Mouse (Mus musculus): ENCODE data around the gene Pxdn. TPM values are rescaled to one million over a fixed set of nuclear protein-coding genes. Genes with fewer than 3 reads are reported as not detected.
A peak's percentile ranks its signal among the peaks of the same experiment; 100 is the strongest.

The Pxdn gene
- polyA plus RNA-seq, 1 experiment from 2014 or later = 105 TPM

DNA sequence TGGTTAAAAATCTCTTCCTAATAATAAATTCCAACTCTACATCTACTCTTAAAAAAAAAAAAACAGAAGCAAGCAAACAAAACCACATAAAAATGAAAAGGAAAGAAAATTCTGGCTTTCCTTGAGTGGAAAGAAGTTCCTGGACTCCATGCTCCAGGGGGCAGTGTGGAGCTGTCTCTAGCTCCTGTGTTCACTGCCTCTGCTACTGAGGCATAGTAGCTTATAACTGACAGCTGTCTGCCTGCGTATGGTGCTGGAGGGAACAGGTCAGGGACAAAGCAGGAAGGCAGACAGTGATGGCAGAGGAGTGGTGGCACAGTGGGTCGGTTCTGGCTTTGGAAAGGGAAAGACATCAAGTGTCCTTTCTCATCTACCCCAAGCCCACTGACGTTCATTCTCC lies 10.5 kb upstream of the Pxdn start:
- Histone ChIP-seq H3K27ac (ENCODE audit: low read length) (no peak overlapping the region), H3K36me3 (ENCODE audit: control insufficient read depth, insufficient read depth, low read length) (no peaks in the 10 kb centered on the region), H3K4me3 (ENCODE audit: low read length) (no peak overlapping the region), H3K9ac (ENCODE audit: low read length) (no peak overlapping the region), H3K27me3 (ENCODE audit: control insufficient read depth, insufficient read depth, low read depth, low read length) (no peaks in the 10 kb centered on the region), H3K4me2 (ENCODE audit: low read depth, low read length) (no peak overlapping the region), H3K4me1 (replicated peaks; ENCODE audit: control insufficient read depth, insufficient read depth, low read length) (no peaks in the 10 kb centered on the region), H3K9me3 (ENCODE audit: control insufficient read depth, low read length) (no peaks in the 10 kb centered on the region)
- WGBS = 36% methylated on average over 3 of the region's 3 CpGs
- no peak for ATAC-seq (ENCODE audit: low read depth)

DNA sequence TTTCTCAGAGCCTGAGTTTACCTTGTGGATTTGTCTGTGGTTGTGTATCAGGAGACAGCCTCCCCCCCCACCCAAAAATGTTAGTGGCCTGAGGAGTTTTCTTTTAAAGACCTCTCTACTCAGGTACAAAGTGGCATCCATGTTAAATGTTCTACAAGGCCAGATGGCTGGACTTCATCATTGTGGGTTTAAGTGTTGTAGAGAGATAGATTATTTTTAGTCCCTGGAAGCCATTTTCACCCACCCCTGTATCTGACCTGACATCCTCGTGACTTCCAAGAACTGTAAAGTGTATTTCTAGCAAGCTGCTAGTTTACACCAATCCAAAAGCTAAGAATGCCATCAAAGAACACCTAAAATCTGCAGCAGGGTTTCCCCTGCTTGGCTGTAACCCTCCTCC lies 6.8 kb upstream of the Pxdn start:
- H3K9me3 ChIP-seq (ENCODE audit: control insufficient read depth, low read length) = no peaks in the 10 kb centered on the region
- no peaks in the 10 kb centered on the region for H3K27me3 ChIP-seq (ENCODE audit: control insufficient read depth, insufficient read depth, low read depth, low read length)
- H3K4me2 ChIP-seq (ENCODE audit: low read depth, low read length) = no peak overlapping the region
- ATAC-seq (ENCODE audit: low read depth) = no peak
- no peak overlapping the region for H3K27ac ChIP-seq (ENCODE audit: low read length)
- H3K9ac ChIP-seq (ENCODE audit: low read length) = no peak overlapping the region
- 55% methylated on average over 1 of the region's 1 CpGs for WGBS
- no peaks in the 10 kb centered on the region for H3K36me3 ChIP-seq (ENCODE audit: control insufficient read depth, insufficient read depth, low read length)
- H3K4me1 ChIP-seq (replicated peaks; ENCODE audit: control insufficient read depth, insufficient read depth, low read length) = no peaks in the 10 kb centered on the region
- H3K4me3 ChIP-seq (ENCODE audit: low read length) = no peak overlapping the region

GRCm38 (mm10) chr12:29932951-29933350 lies 4.5 kb upstream of the Pxdn start:
- no peak overlapping the region for H3K4me3 ChIP-seq (ENCODE audit: low read length)
- no peak overlapping the region for H3K27ac ChIP-seq (ENCODE audit: low read length)
- H3K9ac ChIP-seq (ENCODE audit: low read length) = no peak overlapping the region
- WGBS = 90% methylated on average over 1 of the region's 1 CpGs
- H3K4me1 ChIP-seq (replicated peaks; ENCODE audit: control insufficient read depth, insufficient read depth, low read length) = 0 out of 2 replicates have a peak, but pooled peaks cover 2% of the 10 kb centered on the region
- H3K36me3 ChIP-seq (ENCODE audit: control insufficient read depth, insufficient read depth, low read length) = no peaks in the 10 kb centered on the region
- no peak overlapping the region for H3K4me2 ChIP-seq (ENCODE audit: low read depth, low read length)
- no peaks in the 10 kb centered on the region for H3K9me3 ChIP-seq (ENCODE audit: control insufficient read depth, low read length)
- ATAC-seq (ENCODE audit: low read depth) = no peak
- H3K27me3 ChIP-seq (ENCODE audit: control insufficient read depth, insufficient read depth, low read depth, low read length) = no peaks in the 10 kb centered on the region

DNA sequence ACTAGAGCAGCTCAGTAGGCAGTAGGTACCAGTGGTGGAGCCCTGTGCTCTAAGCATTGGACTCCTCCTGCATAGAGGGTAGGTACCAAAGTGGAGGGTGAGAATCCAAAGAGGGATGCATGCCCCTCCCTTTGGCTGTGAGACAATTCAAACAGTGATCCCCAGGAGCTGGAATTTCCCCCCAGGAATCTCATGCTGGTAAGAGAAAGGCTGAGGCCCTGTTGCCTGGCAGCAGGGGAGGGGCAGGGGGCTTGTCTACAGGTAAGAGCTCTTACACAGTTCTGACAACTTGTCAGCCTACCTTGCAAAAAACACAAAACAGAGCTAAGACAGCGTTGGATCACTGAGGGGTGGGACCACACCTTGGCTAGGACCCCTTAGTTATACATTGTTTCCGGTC lies 3.9 kb upstream of the Pxdn start:
- Histone ChIP-seq H3K27me3 (ENCODE audit: control insufficient read depth, insufficient read depth, low read depth, low read length) (no peaks in the 10 kb centered on the region), H3K4me3 (ENCODE audit: low read length) (no peak overlapping the region), H3K9me3 (ENCODE audit: control insufficient read depth, low read length) (no peaks in the 10 kb centered on the region), H3K9ac (ENCODE audit: low read length) (no peak overlapping the region), H3K4me1 (replicated peaks; ENCODE audit: control insufficient read depth, insufficient read depth, low read length) (0 out of 2 replicates have a peak, but pooled peaks cover 2% of the 10 kb centered on the region), H3K4me2 (ENCODE audit: low read depth, low read length) (no peak overlapping the region), H3K27ac (ENCODE audit: low read length) (no peak overlapping the region), H3K36me3 (ENCODE audit: control insufficient read depth, insufficient read depth, low read length) (no peaks in the 10 kb centered on the region)
- no peak for ATAC-seq (ENCODE audit: low read depth)
- 61% methylated on average over 2 of the region's 2 CpGs for whole genome bisulfite sequencing

DNA sequence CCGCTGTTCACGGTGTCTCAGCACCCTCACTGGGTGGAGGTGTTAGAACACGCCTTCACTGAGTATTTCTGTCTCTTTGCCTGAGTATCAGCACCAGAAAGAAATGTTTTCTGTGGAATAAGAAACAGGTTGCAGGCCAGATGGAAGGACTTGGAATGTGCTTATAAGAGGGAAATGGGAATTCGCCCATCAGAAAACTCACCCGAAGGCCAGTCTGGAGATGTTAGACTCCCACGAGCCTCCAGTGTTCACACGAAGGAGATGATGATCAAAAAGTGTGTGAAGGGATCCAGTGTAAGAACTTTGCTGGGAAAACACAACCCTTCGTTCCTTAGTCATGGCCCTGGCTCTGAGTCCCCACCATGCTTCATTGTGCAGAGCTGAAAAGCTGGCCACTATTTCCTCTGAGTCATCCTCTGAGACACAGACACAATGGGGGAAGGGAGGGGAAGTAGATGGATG lies 3.3 kb upstream of the Pxdn start:
- no peak for ATAC-seq (ENCODE audit: low read depth)
- Histone ChIP-seq H3K27me3 (ENCODE audit: control insufficient read depth, insufficient read depth, low read depth, low read length) (no peaks in the 10 kb centered on the region), H3K9ac (ENCODE audit: low read length) (no peak overlapping the region), H3K27ac (ENCODE audit: low read length) (no peak overlapping the region), H3K9me3 (ENCODE audit: control insufficient read depth, low read length) (no peaks in the 10 kb centered on the region), H3K4me3 (ENCODE audit: low read length) (no peak overlapping the region), H3K36me3 (ENCODE audit: control insufficient read depth, insufficient read depth, low read length) (no peaks in the 10 kb centered on the region), H3K4me2 (ENCODE audit: low read depth, low read length) (no peak overlapping the region), H3K4me1 (replicated peaks; ENCODE audit: control insufficient read depth, insufficient read depth, low read length) (peaks cover 2% of the 10 kb centered on the region; the same call in 1 of the 2 replicates)
- WGBS = 59% methylated on average over 8 of the region's 8 CpGs

DNA sequence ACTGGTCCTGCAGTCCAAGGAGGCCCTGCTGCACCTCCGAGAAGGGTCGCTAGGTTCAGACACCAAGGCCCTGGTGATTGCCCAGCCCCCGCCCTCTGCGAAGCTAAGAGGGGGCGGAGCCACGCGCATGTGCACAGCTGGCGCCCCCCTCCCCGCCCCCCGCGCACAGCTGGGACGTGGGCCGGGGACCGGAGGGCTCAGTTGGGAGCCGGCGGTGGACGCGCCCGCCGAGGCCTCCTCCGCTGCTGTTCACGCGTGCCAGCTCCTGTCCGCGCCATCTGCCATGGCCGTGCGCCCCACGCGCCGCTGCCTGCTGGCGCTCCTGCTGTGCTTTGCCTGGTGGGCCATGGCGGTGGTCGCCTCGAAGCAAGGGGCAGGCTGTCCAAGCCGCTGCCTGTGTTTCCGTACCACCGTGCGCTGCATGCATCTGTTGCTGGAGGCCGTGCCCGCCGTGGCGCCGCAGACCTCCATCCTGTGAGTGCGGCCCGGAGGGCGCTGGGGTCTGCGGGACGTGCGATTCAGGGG lies 505 bp downstream of the Pxdn start:
- Histone ChIP-seq H3K4me2 (ENCODE audit: low read depth, low read length) (peak overlapping the region; percentile 79), H3K4me1 (replicated peaks; ENCODE audit: control insufficient read depth, insufficient read depth, low read length) (peaks cover 20% of the 10 kb centered on the region), H3K36me3 (ENCODE audit: control insufficient read depth, insufficient read depth, low read length) (no peaks in the 10 kb centered on the region), H3K9ac (ENCODE audit: low read length) (peak overlapping the region; percentile 94), H3K27ac (ENCODE audit: low read length) (peak overlapping the region; percentile 92), H3K4me3 (ENCODE audit: low read length) (peak overlapping the region; percentile 81), H3K9me3 (ENCODE audit: control insufficient read depth, low read length) (no peaks in the 10 kb centered on the region), H3K27me3 (ENCODE audit: control insufficient read depth, insufficient read depth, low read depth, low read length) (no peaks in the 10 kb centered on the region)
- peak; percentile 91 for ATAC-seq (ENCODE audit: low read depth)
- WGBS = 0% methylated on average over 24 of the region's 49 CpGs

DNA sequence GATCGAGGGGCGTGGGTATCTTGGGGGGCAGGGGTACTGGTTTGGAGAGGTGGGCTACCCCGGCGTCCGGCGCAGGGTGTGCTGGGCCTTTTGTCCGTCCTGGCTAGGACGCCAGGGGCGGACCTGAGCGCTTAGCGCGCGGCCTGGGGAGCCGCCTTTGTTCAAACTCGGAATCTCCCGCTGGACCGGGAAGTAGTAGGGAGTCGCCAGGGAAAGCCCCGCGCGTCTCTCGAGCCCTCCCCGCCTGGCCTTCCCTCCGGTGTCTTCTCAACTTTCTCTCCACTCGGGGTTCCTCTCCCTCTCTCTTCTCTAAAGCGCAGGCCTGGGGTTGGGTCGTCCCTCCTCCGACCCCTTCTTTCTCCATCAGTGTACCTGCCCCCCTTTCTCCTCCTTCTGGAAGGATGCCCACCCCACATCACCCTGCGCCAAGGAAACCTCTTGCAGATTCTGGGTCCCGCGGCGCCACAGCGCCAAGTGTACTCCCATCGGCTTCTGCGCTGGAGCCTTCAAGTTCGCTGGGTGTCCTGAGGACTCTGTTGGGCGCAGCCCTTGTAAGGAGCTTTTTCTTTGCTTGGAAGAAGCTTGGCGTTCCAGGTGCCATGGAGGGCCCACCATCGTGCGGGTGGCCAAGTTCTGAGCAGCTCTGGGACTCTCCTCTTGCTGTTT lies 1.1 kb downstream of the Pxdn start:
- Histone ChIP-seq H3K4me3 (ENCODE audit: low read length) (peak overlapping the region; percentile 81), H3K27ac (ENCODE audit: low read length) (peak overlapping the region; percentile 92), H3K27me3 (ENCODE audit: control insufficient read depth, insufficient read depth, low read depth, low read length) (no peaks in the 10 kb centered on the region), H3K36me3 (ENCODE audit: control insufficient read depth, insufficient read depth, low read length) (no peaks in the 10 kb centered on the region), H3K4me1 (replicated peaks; ENCODE audit: control insufficient read depth, insufficient read depth, low read length) (peaks cover 20% of the 10 kb centered on the region), H3K4me2 (ENCODE audit: low read depth, low read length) (peak overlapping the region; percentile 79), H3K9ac (ENCODE audit: low read length) (peak overlapping the region; percentile 94), H3K9me3 (ENCODE audit: control insufficient read depth, low read length) (no peaks in the 10 kb centered on the region)
- ATAC-seq (ENCODE audit: low read depth) = peak; percentile 85
- WGBS = under 1% methylated on average over 39 of the region's 40 CpGs

GRCm38 (mm10) chr12:29939261-29939671 lies 1.9 kb downstream of the Pxdn start:
- no peaks in the 10 kb centered on the region for H3K9me3 ChIP-seq (ENCODE audit: control insufficient read depth, low read length)
- no peaks in the 10 kb centered on the region for H3K36me3 ChIP-seq (ENCODE audit: control insufficient read depth, insufficient read depth, low read length)
- peak overlapping the region; percentile 92 for H3K27ac ChIP-seq (ENCODE audit: low read length)
- peak overlapping the region; percentile 81 for H3K4me3 ChIP-seq (ENCODE audit: low read length)
- ATAC-seq (ENCODE audit: low read depth) = peak; percentile 19; the same call in 1 of the 2 replicates
- WGBS = 9% methylated on average over 8 of the region's 8 CpGs
- peak overlapping the region; percentile 94 for H3K9ac ChIP-seq (ENCODE audit: low read length)
- H3K27me3 ChIP-seq (ENCODE audit: control insufficient read depth, insufficient read depth, low read depth, low read length) = no peaks in the 10 kb centered on the region
- peak overlapping the region; percentile 79 for H3K4me2 ChIP-seq (ENCODE audit: low read depth, low read length)
- H3K4me1 ChIP-seq (replicated peaks; ENCODE audit: control insufficient read depth, insufficient read depth, low read length) = peaks cover 23% of the 10 kb centered on the region

DNA sequence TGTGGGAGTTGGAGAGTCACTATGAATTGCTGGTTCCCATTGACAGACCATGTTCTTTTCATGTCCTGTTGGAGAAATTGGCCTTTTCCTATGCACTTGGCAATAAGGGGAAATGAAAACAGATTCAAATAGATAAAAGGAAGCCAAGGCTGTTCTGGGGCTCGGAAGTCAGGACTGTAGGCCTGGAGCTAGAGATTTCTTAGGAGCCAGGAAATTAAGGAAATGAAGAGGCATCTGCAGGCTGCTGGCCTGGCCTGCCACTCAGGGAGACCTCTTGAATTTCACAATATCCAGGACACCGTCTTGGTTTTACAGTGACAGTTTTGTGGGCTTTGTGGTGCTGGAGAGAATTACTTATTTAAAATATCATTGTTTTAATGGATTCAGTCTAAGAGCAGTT lies 5.0 kb downstream of the Pxdn start:
- ATAC-seq (ENCODE audit: low read depth) = no peak
- Histone ChIP-seq H3K4me2 (ENCODE audit: low read depth, low read length) (no peak overlapping the region), H3K36me3 (ENCODE audit: control insufficient read depth, insufficient read depth, low read length) (no peaks in the 10 kb centered on the region), H3K27ac (ENCODE audit: low read length) (peak overlapping the region; percentile 28; the same call in 1 of the 2 replicates), H3K9ac (ENCODE audit: low read length) (no peak overlapping the region), H3K27me3 (ENCODE audit: control insufficient read depth, insufficient read depth, low read depth, low read length) (no peaks in the 10 kb centered on the region), H3K9me3 (ENCODE audit: control insufficient read depth, low read length) (no peaks in the 10 kb centered on the region), H3K4me3 (ENCODE audit: low read length) (no peak overlapping the region), H3K4me1 (replicated peaks; ENCODE audit: control insufficient read depth, insufficient read depth, low read length) (peaks cover 36% of the 10 kb centered on the region)
- WGBS = 65% methylated on average over 2 of the region's 2 CpGs
